Mouse (Mus musculus) fat pad, adult 2 months (tissue): ENCODE measurements around the gene Smarcb1.
A peak's percentile ranks its signal among the peaks of the same experiment; 100 is the strongest.

Source experiments
- DNase-seq: peaks from one replicate; pipeline ENCODE4 v3.0.0-alpha.2; 2011; ENCODE audit warnings: low read depth, low spot score; ENCODE audit errors: extremely low read depth

The Smarcb1 gene

DNA sequence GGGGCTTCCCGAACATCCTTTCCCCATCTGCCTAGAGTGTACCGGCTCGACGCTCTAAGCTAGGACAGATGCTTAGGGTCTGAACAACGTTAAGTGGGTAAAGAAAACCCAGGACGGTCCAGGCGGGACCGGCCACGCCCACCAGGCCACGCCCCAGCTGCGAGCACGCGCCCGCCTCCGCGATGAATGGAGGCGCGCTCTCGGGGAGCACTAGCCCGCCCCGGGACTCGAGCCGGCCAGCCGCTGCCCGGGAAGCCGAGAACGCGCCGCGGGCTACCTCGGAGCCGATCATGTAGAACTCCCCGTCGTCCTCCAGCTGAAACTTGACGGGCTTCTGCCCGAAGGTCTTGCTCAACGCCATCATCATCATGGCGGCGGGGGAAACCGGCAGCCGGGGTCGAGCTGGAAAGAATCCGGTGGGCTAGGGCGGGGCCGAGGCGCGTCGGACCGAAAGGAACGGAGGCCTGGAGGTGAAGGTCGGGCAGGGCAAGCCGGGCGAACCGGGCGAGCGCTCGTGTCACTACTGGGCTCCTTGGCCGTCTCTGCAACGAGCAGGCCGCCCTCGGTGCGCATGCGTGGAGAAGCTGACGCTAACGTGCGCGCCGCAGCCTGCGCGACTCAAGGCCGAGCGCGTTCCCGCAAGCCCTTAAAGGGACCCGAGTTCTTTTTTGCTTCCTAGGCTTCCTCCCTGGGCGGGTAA, at the start of gene Smarcb1:
TSS of gene Smarcb1 (minus strand) at position 592 of the 700 bp plus-strand sequence.
- DNase-seq = peak; percentile 26

DNA sequence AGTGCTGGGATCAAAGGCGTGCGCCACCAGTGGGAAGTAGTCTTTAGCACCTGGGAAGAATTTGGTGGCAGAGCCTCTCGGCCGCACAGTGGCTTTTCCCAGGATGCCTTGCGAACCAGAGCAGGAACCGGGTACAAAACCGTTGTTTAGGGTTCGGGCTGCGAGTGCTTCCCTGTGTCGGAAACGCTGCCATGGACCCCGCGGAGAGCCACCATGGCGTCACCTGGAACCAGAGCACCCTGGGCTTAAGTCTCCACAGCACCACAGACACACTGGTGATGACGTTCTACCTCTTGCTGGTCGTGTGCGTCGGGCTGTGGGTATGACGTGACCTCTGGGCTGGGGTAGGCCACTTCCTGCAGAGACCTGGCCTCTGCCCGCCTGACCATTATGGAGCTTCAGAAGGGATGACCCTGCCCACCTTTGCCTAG, 33.0 kb upstream of the Smarcb1 start, which contains the start of gene Gm5134:
TSS of gene Gm5134 (plus strand) at position 134 of the 431 bp plus-strand sequence.
- no peak for DNase-seq

DNA sequence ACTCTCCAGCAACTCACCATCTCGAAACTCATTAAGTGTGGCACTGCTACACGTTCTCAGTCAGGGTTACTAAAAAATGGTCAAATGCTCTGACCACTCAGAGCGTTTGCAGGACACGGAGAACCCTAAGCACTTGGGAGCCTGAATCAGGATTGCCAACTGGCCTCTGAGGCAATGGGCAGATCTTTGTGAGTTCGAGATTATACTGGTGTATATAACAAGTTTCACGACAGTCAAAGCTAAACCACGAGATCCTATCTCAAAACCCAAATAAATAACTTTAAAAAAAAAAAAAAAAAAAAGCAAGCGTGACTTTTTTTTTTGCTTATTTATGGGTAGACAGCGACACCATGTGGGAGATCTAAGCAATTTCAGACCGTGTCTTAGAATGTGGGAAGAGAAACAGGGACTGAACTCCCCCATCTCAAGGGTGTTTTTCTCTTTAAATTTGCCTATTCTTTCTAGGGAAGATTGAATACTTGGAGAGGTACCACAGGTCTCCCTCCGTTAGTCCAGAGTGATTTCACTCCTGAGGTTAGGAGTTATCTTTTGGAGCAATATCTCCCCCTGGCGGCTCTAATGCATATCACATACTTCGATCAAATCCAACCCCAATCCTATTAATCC, 30.1 kb upstream of the Smarcb1 start:
- no peak for DNase-seq

GRCm38 (mm10) chr10:75950791-75951210, 29.4 kb upstream of the Smarcb1 start:
- no peak for DNase-seq

GRCm38 (mm10) chr10:75949053-75950045, 27.9 kb upstream of the Smarcb1 start:
- DNase-seq = no peak

GRCm38 (mm10) chr10:75948079-75948478, 26.7 kb upstream of the Smarcb1 start:
- no peak for DNase-seq

DNA sequence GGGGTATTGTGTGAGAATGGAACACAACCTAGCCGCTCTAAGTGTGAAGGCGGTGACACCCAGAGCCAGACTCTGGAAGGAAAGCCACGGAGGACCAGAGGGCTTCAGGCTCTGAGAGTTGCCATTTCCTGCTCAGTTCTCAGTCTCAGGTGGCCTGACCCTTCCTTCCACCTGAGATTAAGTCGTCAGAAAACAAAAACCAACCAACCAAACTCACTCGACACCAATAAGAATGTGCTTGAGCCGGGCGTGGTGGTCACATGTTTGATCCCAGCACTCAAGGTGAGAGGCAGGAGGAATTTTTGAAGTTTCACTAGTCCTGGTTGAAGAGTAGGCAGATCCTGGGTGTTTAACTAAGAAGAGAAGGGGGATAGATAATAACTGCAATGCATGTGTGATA, 24.5 kb upstream of the Smarcb1 start:
- no peak for DNase-seq

GRCm38 (mm10) chr10:75945213-75945612, 23.8 kb upstream of the Smarcb1 start:
- DNase-seq = no peak

GRCm38 (mm10) chr10:75944066-75944772, 22.8 kb upstream of the Smarcb1 start:
- no peak for DNase-seq

- DNase-seq = no peak
Measured at GRCm38 (mm10) chr10:75942736-75943477, 21.5 kb upstream of the Smarcb1 start, which contains the start of gene Vpreb3. TSS of gene Vpreb3 (plus strand) at chr10:75943057.

- DNase-seq = no peak
Measured at GRCm38 (mm10) chr10:75941042-75941824, 19.8 kb upstream of the Smarcb1 start.

DNA sequence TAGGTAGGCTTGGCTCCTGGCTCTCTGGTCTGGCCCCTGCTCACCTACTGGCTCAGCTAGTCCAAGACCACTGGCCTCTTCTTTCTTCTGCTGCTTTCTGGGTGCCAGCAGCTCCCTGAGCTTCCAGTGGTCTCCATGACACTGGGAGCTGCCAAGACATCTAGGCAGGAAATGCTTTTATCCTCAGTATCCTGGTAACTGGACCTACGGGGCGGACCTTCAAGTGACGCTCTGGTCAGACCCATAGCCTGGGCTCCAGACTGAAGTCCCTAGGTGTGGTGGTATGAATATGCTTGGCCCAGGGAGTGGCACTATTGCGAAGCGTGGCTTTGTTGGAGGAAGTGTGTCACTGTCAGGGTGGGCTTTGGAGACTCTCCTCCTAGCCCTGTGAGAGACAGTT, 19.1 kb upstream of the Smarcb1 start, which contains the start of gene Gm867:
TSS of gene Gm867 (minus strand) at position 153 of the 400 bp plus-strand sequence.
- no peak for DNase-seq

DNA sequence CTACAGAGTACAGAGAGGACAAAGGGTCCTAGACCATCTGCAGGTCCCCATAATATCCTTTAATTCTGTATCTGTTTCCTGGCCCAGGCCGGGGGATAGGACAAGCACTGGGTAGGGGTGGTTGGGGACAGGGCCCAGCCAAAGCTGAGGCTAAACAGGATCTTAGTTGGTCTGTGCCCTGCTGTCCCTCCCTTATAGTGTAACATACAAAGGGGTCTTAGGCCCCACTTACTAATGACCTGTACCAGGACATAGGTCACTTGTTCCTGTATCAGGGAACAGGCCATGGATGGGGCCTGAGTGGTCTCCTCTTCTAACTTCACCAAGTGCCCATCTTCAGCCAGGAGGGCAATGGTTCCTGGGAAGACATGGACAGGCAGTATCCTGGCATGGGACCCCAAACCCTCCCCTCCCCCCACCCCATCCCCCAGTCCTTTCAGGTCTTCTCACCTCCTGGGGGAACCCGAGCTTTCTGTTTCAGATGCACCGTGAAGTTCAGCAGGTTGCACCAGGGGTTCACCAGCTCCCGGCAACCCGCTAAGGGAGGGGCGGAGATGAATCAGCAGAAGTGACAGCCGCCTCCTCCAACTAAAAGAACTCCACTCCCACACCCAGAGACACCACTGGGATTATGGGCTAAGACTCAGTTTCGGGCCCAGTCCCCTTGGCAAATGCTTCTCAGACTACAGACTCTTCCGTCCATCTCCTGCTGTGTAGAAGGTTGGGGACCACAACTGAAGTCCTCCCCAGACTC, 18.2 kb upstream of the Smarcb1 start:
- no peak for DNase-seq

DNA sequence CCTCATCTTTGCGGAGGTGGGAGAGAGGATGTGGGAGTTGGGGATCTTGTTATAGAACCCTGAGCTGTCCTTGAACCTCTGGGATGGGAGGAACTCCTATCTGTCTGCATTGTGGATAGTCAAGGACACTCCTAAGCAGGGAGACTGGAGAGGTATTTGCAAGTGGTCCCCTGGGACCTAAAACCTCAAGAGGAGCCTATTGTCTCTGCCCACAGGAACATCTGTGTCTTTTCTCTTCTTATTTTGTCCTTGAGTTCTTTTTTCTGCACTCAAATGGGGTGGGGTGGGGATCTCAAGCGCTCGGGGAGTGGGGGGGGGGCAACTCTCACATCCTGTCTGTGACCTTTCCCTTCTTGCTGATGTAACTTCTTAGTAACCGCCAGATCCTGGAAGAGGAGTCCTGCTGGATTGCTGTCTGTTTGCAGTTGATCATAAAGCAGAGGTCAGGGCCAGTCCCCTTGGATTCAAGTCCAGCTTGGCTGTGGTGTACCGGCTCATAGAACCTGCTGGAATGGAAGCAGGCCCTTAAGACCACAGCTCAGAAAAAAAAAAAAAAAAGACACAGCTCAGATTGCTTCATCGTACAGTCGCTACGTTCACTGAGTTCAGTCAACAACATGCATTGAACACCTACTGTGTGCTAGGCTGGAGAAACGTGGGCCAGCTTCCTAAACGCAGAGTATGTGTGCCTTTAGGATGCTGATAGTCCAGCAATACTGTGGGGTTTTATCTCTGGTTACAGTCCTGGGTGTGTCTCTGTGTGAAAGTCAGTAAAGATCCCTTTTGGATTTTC, 16.6 kb upstream of the Smarcb1 start:
- no peak for DNase-seq

- DNase-seq = no peak
Measured at GRCm38 (mm10) chr10:75936909-75937667, 15.7 kb upstream of the Smarcb1 start.

- peak; percentile 28 for DNase-seq
Measured at GRCm38 (mm10) chr10:75935680-75936541, 14.5 kb upstream of the Smarcb1 start, which contains the start of gene Mmp11. TSS of gene Mmp11 (minus strand) at chr10:75936496.
